ENCODE assay signal across 17 mouse cellular contexts in genomic region chr1:92064307-92064706, GRCm38 (mm10).
DNase-seq lines count a peak whose midpoint lies in the region; ATAC-seq lines count a peak whose summit lies in the region.
"Had no signal": no experiment of that assay in that cellular context is flagged by ENCODE, and none has a peak within 500 bp of the region (broad histone marks: within the 10 kb centered on the region; RNA-seq: fewer than 3 reads in every experiment).

No protein-coding gene starts in this region.

- no peaks in the 10 kb centered on the region for H3K9me3 ChIP-seq in neural tube, embryonic 13.5 days
- H3K9me3 ChIP-seq in neural tube, embryonic 15.5 days (replicated peaks): no peaks in the 10 kb centered on the region
- no peaks in the 10 kb centered on the region for H3K9me3 ChIP-seq in hindbrain, embryonic 14.5 days (ENCODE audit: control insufficient read depth, low read length)
- H3K9me3 ChIP-seq: forebrain, embryonic 15.5 days; heart, embryonic 13.5 days; midbrain, embryonic 12.5 days had no signal

- H3K36me3 ChIP-seq in neural tube, embryonic 13.5 days: no peaks in the 10 kb centered on the region
- H3K36me3 ChIP-seq in neural tube, embryonic 15.5 days: no peaks in the 10 kb centered on the region
- no peaks in the 10 kb centered on the region for H3K36me3 ChIP-seq in hindbrain, embryonic 14.5 days (replicated peaks; ENCODE audit: control insufficient read depth, insufficient read depth)
- H3K36me3 ChIP-seq: forebrain, embryonic 15.5 days; heart, embryonic 13.5 days; midbrain, embryonic 12.5 days had no signal

- H3K27ac ChIP-seq in neural tube, embryonic 13.5 days (replicated peaks): 0 out of 2 replicates have a peak overlapping the region, but pooled peaks have one; percentile 10
- H3K27ac ChIP-seq in neural tube, embryonic 15.5 days (replicated peaks): no peak overlapping the region
- no peak overlapping the region for H3K27ac ChIP-seq in hindbrain, embryonic 14.5 days
- H3K27ac ChIP-seq: forebrain, embryonic 15.5 days; heart, embryonic 13.5 days; midbrain, embryonic 12.5 days had no signal

- no peaks in the 10 kb centered on the region for H3K27me3 ChIP-seq in neural tube, embryonic 13.5 days
- H3K27me3 ChIP-seq in neural tube, embryonic 15.5 days (replicated peaks): no peaks in the 10 kb centered on the region
- no peaks in the 10 kb centered on the region for H3K27me3 ChIP-seq in hindbrain, embryonic 14.5 days (ENCODE audit: control insufficient read depth, insufficient read depth, low read length)
- H3K27me3 ChIP-seq: forebrain, embryonic 15.5 days; heart, embryonic 13.5 days; midbrain, embryonic 12.5 days had no signal

- no peak overlapping the region for H3K4me3 ChIP-seq in neural tube, embryonic 13.5 days
- H3K4me3 ChIP-seq in neural tube, embryonic 15.5 days (replicated peaks): no peak overlapping the region
- H3K4me3 ChIP-seq in hindbrain, embryonic 14.5 days (replicated peaks; ENCODE audit: low read length): no peak overlapping the region
- H3K4me3 ChIP-seq: erythroblast, embryonic 14.5 days; forebrain, embryonic 15.5 days; heart, embryonic 13.5 days; midbrain, embryonic 12.5 days had no signal

- WGBS in neural tube, embryonic 13.5 days: 87% methylated on average over 5 of the region's 5 CpGs
- 81% methylated on average over 5 of the region's 5 CpGs for WGBS in neural tube, embryonic 15.5 days
- WGBS in hindbrain, embryonic 14.5 days: 86% methylated on average over 5 of the region's 5 CpGs

- ATAC-seq in neural tube, embryonic 13.5 days (ENCODE audit: low read depth): no peak
- no peak for ATAC-seq in neural tube, embryonic 15.5 days (ENCODE audit: low FRiP score)
- ATAC-seq in activated CD4-positive, CD25-positive, alpha-beta regulatory T cell, adult 4 months: peak; percentile 94
- ATAC-seq in neutrophil, adult 5-6 weeks (ENCODE audit: extremely low read depth, insufficient number of reproducible peaks, low FRiP score, poor library complexity, severe bottlenecking): peak; percentile 51
- ATAC-seq in hindbrain, embryonic 14.5 days (ENCODE audit: low FRiP score): no peak
- ATAC-seq: forebrain, embryonic 15.5 days had no signal

- peak; percentile 78 for DNase-seq in CD4-positive, CD25-positive, alpha-beta regulatory T cell, adult 2 months (ENCODE audit: low read depth, low spot score)
- DNase-seq in hindbrain, embryonic 14.5 days (ENCODE audit: low spot score): no peak
- no peak for DNase-seq in left cerebral cortex, adult 11 months (ENCODE audit: low spot score)
- DNase-seq: adrenal gland, postnatal 25 days; cerebellum, adult 2 months; kidney, adult 9 months; layer of hippocampus, postnatal 36 days; lung, embryonic 14.5 days; lung, postnatal 4 days had no signal

- no peak overlapping the region for H3K9ac ChIP-seq in neural tube, embryonic 13.5 days
- H3K9ac ChIP-seq in neural tube, embryonic 15.5 days (replicated peaks): no peak overlapping the region
- no peak overlapping the region for H3K9ac ChIP-seq in hindbrain, embryonic 14.5 days
- H3K9ac ChIP-seq: forebrain, embryonic 15.5 days; heart, embryonic 13.5 days; lung, embryonic 14.5 days; midbrain, embryonic 12.5 days had no signal

- H3K4me2 ChIP-seq in neural tube, embryonic 13.5 days: no peak overlapping the region
- H3K4me2 ChIP-seq in neural tube, embryonic 15.5 days: no peak overlapping the region
- no peak overlapping the region for H3K4me2 ChIP-seq in hindbrain, embryonic 14.5 days (replicated peaks)
- H3K4me2 ChIP-seq: forebrain, embryonic 15.5 days; heart, embryonic 13.5 days; lung, embryonic 14.5 days; midbrain, embryonic 12.5 days had no signal

- H3K4me1 ChIP-seq in neural tube, embryonic 13.5 days (replicated peaks): peaks cover 48% of the 10 kb centered on the region
- H3K4me1 ChIP-seq in neural tube, embryonic 15.5 days: peaks cover 31% of the 10 kb centered on the region
- H3K4me1 ChIP-seq in hindbrain, embryonic 14.5 days (replicated peaks; ENCODE audit: control insufficient read depth, insufficient read depth, low read length): peaks cover 23% of the 10 kb centered on the region

Comparison
In these comparisons a context has a peak if more than half of its experiments do, and no peak if none do; other contexts are left out.
1. ATAC-seq: peak in activated CD4-positive, CD25-positive, alpha-beta regulatory T cell, adult 4 months (single experiment) and neutrophil, adult 5-6 weeks (single experiment); none in neural tube, embryonic 13.5 days (single experiment), neural tube, embryonic 15.5 days (single experiment) and hindbrain, embryonic 14.5 days (single experiment).